Mouse (Mus musculus) layer of hippocampus, postnatal 10 days (tissue): ENCODE data around the gene Nrg4. TPM values are rescaled to one million over a fixed set of nuclear protein-coding genes. Genes with fewer than 3 reads are reported as not detected.
A peak's percentile ranks its signal among the peaks of the same experiment; 100 is the strongest.
"Not testable (repeated sequence)": the region's sequence is repeated elsewhere in the genome, so short reads cannot be mapped to it uniquely, and the experiment has no call there.

ENCODE experiments used
- DNase-seq, 2 experiments: peaks; one replicate each; pipeline ENCODE4 v3.0.0; 2021; ENCODE audit warnings: low spot score in 2 of 2
- total RNA-seq, 2 experiments: library from RNA; stranded (reverse); gene quantifications; 2 replicates each; pipeline ENCODE4 v1.2.3; 2021

Gene Nrg4
- total RNA-seq, 2 experiments from 2014 or later, result 0.57 to 0.65 TPM

DNA sequence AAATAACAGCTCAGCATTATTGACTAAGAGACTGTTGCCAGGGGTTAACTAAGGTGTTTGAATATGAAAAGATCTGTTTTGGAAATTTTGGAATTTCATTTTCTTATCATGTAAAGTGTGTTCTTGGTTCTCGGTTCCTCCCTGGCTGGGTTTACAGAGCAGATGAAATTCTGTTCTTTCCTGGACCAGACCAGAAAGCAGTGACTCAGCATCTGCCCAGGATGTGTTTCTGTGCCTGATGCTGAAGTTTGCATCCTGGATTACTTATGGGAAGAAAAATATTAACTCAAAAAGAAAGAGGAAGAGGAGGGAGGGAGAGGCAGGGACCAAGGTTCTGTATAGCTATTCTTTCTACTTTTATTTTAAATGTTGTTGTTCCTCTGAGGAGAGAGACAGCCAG is 72.8 kb downstream of the Nrg4 start:
- DNase-seq, result no peak

DNA sequence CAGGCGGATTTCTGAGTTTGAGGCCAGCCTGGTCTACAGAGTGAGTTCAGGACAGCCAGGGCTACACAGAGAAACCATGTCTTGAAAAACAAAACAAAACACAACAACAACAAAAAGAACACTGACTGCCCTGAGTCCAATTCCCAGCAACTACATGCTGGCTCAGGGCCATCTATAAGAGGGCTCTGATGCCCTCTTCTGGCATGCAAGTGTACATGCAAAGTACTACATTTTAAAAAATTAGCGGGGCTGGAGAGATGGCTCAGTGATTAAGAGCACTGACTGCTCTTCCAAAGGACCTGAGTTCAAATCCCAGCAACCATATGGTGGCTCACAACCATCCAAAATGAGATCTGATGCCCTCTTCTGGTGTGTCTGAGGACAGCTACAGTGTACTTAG is 74.5 kb downstream of the Nrg4 start:
- DNase-seq, result not testable (repeated sequence)

DNA sequence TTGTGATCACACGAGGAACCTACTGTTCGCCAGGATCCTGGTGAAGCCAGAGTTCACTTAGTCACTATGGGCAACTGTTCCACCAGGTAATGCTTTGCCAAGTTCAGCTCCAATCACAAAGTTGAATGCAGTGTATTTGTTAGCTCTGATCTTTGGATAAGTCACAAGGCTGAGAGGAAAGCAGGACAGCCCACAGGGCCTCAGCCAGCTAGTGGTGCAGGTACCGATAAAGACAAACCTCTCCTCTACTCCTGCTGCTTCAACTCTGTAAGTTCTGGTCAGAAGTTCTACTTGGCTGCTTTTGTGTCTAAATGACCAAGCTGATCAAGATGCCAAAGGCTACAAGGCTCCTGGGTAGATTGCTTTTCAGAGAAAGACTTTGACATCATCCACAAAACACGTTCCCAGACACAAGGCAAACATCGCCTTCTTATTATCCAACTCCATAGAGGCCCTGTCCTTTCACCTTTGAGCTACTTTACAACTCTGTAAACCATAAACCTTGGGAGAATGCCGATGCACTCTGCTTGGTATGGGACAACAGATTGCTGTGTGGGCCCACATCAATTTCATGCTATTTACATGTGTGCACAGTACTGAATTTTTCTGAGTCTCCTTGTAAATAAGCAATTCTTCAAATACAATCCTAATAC is 75.9 kb downstream of the Nrg4 start:
- no peak for DNase-seq

DNA sequence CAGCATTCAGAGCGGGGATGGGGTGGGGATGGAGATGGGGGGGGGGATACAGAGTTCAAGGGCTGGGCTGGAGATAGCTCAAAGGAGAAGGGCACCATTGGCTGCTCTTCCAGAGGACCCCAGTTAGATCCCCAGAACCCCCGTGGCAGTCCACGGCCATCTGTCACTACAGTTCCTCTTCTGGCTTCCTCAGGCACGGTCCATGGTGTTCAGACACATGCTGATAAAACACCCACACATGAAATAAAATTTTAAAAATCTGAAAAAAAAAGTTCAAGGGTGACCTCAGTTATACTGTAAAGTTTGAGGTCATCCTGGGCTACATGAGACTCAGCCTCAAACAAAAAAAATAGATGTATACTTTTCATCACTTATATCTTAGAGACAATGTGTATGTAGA is 78.2 kb downstream of the Nrg4 start:
- no peak for DNase-seq

DNA sequence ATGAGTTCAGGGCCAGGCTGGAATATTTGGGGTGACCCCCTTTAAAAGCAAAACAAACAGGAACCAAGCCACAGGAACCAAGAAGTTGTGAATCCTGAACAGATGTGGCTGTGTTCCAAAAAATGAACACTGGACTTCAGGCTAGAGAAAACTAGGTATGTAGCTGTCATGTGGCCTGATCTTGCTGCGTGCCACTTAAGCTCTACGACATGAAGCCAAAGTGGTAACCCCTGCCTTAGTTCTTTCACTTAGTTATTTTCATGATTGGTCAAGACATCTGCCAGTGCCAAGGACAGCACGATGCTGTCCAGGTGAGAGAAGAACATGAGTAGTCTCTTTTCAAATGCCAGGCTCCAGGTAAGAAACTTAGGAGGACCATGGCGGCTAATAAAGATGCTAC is 79.7 kb downstream of the Nrg4 start:
- no peak for DNase-seq

DNA sequence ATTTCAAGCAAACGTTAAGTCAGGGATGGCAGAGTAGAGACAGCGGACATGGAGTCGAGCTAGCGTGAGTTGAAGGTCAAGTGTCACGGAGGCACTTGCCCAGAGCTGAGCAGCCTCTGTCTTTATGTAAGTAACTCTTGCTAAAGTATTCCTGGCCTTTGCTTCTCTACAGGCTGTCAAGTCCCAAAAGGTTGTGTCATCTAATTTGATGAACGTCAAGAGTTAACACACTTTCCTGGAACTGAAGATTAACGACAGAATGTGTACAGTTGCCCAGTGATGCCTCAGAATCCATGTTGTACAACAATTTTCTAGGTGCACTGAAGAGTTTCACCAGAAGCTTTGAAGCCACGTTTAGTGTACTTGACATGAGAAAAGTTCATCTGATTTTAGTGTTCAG is 80.2 kb downstream of the Nrg4 start:
- no peak for DNase-seq

DNA sequence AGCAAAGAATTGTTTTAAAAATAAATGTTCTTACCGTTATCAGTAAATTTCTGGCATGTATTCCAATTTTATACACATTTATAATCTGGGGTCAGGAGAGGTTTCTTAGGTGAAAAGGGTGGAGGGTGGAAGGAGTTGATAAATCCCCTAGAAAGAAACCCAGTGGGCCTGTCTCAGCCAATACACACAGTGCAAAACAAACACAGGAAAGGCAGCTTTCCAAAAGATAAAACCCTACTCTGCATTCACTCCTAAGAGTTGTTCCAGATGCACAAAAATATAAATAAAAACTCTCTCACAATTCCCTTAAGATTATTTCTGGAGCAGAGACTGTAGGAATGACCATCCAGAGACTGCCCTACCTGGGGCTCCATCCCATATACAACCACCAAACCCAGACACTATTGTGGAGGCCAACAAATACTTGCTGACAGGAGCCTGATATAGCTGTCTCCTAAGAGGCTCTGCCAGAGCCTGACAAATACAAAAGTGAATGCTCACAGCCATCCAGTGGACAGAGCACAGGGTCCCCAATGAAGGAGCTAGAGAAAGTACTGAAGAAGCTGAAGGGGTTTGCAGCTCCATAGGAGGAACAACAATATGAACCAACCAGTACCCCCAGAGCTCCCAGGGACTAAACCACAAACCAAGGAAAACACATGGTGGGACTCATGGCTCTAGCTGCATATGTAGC is 81.4 kb downstream of the Nrg4 start:
- not testable (repeated sequence) for DNase-seq

DNA sequence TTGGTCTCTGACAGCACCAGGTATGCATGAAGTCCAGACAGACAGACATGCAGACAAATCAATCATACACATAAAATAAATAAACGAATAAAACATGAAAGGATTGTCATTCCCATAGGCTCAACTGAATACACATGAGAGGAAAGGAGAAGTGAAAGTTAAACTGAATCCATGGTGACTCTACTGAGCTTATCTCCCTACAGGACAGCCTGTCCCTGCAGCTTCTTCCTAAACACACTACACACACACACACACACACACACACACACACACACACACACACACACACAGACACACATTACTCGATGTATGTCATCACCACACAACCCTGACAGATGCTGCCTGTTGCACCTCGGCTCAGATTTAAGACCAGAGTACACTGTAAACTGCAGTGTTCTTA is 82.6 kb downstream of the Nrg4 start:
- DNase-seq, result no peak

DNA sequence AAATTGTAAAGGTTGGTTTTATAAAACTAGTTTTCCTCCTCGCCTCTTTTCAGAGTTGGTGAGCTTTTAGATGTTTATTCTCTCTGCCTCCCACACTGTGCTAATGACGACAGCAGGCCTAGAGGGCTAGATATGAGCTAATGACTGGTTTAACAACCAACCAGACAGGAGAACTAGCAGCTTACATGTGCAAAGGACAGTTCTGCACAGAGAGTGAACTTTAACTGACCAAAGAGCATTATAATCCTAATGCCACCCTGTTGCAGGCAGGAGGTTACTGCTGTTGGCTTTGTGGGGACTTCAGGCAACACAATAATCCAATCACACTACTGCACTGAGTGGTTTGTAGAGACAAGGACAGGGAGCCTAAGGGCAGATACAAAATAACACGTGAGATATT is 83.4 kb downstream of the Nrg4 start:
- DNase-seq, result no peak

DNA sequence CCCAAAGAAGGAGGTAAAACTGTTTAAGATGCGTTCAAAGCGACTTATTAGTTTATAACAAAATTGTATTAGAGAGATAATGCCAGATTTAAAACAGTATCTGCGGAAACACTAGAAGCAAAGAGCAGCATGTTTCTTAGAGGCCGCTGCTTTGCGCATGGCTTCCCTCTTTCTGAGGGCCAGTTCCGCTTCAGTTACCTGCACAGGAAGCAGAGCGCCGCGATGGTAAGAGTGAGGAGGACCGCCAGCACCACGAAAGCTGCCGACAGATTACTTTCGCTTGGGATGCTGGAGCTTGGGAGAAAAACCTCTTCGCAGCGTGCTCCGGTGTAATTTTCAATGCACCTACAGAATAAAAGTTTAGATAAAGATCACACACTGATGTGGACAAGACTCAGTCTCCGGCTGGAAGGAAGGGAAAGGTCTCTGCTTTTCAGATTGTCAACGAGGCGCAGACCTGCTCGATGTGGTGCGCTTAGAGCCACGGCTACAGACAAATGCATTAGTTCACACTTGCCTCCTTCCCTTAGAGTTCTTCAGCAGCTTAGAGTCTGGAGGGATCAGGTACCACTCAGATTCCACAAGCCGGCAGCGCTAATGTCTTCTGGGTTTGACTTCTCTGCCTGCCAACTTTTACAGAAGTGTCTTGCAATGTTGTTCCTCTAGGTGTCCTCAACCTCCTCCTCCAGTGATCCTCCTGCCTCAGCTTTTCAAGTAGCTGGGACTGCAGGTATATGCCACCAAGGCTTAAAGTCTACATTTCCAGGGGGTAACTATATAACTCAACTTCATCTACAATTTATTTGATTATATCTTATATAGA is 84.6 kb downstream of the Nrg4 start:
- no peak for DNase-seq

DNA sequence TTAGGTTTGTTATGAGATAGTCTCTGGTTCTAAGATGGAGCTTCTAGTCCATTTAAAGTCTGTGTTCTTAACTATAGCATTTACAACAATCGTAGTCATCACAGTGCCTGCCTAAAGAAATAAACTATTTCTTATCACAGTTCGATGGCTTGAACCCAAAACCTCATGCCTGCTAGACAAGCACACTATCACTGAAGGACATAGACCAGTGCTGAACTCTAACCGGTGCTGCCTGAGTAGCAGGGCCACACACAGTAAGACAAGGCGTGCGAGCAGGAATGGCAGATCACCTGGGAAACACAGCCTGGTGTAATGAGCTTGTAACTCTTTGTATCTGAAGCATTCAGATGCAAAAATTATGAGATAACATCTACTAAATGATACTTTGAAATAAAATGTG is 85.8 kb downstream of the Nrg4 start:
- DNase-seq, result no peak

DNA sequence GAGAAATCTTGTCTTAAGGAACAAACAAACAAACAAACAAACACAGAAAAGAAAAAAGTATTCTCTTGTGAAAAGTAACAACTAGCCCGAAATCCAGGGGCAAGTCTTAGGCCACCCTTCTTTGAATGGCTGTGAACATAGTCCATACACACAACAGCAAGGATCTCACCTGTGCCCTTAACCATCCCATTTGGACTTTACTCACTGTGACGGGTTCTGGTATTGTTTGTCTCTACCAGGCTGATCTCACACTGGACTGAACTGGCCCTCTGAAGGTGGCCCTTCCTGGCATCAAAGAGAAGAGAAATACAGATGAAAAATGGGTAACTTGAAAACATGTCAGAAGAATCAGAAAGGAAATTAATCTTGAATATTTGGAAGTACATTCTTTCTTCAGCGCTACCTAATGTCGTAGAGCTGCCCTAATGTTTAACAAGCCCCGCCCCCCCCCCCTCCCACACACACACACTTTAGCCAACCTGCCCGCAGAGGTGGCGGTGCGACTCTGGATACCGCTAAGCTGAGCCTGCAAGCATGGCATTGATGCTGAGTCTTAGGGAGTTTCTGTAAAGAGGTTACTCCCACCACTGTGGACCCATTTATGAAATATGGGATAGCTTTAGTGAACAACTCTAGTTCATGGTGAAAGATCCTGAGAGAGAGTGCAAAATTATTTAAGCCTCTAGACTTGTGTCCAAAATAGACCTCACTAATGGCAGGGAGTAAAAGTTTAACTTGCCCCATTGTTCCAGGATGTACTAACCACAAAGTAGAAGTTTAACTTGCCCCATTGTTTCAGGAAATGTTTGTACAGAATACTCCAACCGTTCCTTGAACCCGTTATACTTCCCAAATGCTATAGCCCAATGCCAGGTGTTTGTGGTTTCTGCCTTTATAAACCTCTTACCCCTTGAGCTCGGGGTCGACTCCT is 90.1 kb downstream of the Nrg4 start:
- no peak for DNase-seq

DNA sequence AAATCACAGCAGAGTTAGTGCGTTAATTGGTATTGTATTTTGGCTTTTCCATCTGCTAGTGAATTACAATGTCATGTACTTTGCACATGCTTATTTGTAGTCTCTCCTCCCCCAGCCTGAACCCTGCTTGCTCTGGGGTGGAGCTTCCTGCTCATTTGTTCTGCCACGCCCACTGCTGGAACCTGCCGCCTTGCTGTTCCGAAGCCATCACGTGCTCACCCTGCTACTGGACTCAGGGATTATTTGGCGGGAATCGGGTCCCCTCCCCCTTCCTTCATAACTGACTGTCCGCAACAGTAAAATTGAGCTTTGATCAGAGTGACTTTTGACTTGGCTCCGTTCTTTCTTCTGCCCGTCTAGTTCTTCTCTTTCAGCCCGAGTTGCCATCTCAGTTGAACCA is 93.6 kb downstream of the Nrg4 start:
- DNase-seq, result not testable (repeated sequence)

DNA sequence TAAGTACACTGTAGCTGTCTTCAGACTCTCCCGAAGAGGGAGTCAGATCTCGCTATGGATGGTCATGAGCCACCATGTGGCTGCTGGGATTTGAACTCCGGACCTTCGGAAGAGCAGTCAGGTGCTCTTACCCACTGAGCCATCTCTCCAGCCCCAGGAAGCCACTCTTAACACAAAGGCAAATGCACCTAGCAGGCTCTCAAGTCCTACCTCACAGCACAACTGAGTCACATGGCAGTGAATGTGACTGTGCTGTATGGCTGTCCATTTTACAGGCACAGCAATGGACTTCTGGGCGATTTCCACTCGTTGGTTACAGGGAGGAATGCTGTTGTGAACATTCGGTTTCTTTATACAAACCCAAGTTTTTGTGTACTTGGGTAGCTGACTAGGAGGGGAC is 94.1 kb downstream of the Nrg4 start:
- no peak for DNase-seq

DNA sequence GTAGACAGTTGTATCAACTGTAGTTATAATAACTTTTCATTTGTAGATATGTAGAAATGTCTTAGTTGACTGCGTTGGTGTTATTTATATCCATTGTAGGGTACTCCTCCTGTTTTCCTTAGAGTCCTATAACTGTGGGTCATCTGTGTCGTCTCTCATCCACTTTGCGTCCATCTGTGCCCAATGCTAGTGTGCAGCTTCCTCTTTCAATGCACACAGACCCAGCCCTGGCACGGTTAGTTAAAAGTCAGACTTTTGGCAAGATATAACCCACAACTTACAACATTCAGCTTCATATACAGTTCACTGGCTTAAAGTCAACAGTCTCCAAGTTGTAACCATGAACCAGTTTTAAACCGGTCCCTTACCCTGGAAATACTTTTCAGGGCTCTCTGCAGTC is 94.5 kb downstream of the Nrg4 start:
- no peak for DNase-seq

DNA sequence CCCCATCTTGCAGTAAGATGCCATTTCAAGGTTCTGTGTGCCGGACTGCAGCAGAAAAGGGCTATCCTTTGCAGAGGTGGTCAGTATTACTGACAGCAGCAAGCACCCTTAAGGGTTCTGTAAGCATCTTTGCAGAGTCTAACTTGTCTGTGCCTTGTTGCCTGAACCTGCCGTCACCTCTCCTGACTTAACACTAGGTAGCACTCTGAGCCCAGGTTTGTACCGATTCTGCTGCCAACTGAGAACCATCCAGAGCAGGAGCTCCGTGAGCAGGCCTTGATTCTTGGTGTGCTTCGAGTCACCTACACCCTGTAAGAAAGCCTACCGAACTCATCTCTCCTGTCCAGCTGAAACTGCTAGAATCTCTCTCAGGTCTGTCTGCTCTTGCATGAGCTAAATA is 95.1 kb downstream of the Nrg4 start:
- no peak for DNase-seq

DNA sequence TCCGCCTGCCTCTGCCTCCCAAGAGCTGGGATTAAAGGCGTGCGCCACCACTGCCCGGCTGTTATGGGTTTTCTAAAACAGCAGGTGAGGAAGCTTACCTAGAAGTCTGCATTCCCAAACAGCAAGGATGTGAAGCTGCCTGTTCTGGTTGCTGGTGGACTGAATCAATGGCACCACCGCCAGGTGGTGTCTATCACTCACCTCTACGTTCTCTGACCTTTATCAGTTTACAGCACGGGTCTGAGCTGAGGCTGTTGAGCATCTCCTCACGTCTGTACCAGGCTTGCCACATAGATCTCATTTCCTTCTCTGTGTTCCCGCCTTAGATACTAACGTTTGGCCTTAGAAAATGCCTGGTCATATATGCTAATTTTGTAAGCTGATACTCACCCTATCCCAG is 97.6 kb downstream of the Nrg4 start:
- no peak for DNase-seq

DNA sequence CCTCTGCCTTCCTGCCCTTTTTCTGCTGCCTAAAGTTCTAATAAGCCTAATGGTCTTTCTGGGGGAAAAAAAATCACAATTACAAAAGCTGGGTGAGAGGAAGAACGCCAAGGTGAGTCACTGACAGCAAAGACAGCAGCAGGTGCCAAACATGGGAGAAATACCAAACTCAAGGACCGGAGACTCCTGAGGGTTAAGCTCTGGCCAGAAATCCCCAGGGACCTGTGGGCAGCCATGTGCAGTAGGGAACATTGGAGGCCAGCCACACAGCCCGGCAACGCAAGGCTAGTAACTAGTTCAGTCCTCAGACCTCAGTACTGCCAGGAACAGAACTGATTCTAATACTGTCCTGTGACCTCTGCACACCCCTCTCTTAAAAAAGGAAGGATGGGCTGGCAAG is 98.5 kb downstream of the Nrg4 start:
- no peak for DNase-seq

DNA sequence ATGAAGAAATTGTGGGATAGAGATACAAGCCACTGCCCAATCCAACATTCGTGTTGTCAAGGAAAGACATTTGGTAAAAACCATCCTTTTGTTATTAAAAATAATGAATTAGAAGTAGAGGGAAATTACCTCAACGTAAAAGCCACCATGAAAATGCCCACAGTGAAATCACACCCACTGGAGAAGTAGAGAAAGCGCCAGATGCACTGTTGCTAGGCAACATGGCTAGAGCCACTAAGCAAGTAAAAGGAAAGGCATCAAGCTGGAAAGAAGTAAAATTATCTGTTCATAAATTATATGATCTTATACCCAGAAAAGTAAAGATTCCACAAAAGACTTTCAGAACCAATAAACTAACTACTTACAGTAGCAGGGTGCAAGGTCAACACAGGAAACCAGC is 100.4 kb downstream of the Nrg4 start:
- peak in 1 of 2 experiments; percentile 24 for DNase-seq

DNA sequence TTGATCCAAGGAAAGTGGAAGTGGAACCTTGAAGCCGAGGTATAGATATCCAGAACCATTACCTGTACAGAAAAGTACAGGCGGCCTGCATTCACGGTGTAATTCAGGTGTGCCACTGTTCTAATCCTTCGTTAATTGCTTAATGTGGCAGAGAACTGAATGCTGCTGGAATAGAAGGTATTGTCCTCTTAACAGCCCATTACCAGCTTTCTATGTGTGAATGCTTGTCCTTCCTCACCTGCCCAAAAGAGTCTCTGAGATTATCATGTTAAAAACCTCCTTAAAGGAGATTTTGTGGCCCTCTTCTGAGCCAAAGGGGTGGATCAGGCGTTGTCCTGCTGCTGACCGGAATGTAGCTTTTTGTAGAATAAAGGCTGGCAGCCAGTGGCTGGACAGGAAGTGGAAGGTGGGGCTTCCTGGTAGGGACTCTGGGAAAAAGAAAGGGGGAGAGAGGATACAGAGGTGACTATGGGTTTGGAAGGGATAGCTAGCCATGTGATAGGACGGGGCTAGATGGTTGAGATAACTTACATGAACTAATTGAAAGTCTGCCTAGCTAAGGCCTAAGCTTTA is 101.4 kb downstream of the Nrg4 start:
- DNase-seq, result no peak

DNA sequence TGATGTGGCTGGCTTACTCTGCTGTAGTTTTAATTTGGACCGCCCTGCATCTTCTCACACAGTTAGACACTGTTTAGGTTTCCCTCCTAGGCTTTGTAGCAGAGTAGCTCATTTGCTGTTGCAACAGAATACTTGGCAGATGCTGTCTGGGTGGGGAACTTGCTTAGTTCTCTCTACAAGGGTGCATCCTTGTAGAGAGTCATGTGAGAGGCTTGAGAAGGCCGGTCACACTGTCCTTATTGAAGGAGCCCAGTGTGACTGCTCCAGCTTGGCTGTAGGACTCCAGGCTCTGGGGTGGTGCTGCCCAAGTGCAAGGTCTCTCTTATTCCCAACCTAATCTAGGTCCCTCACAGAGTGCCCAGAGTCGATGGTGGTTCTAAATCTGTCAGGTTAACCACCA is 109.3 kb downstream of the Nrg4 start:
- no peak for DNase-seq
